Mouse (Mus musculus) midbrain, postnatal 0 days (tissue): ENCODE results near the gene Cx3cr1. TPM values are rescaled to one million over a fixed set of nuclear protein-coding genes. Genes with fewer than 3 reads are reported as not detected.
A peak's percentile ranks its signal among the peaks of the same experiment; 100 is the strongest.

ENCODE experiments used
- ATAC-seq: fragments of 200-750 bp; cut with Nextera tagmentation; 2 replicates; pipeline ENCODE4 v1.8.0; 2017; ENCODE audit warnings: moderate number of reproducible peaks, mild to moderate bottlenecking, moderate TSS enrichment, moderate library complexity; ENCODE audit not compliant: low FRiP score
- DNase-seq: peaks from one replicate; pipeline ENCODE4 v3.0.0-alpha.2; 2015; ENCODE audit warnings: low spot score
- H3K27ac ChIP-seq: fragments of 300-500 bp; sonication (generic); 2 replicates; pipeline ENCODE4 v1.5.1; 2014; ENCODE audit warnings: low read depth, mild to moderate bottlenecking, low read length, mixed read lengths
- H3K27me3 ChIP-seq: fragments of 300-500 bp; sonication (generic); 2 replicates; pipeline ENCODE4 v1.6.1; 2014; ENCODE audit warnings: low read length, control low read depth, mixed read lengths; ENCODE audit not compliant: insufficient read depth
- H3K36me3 ChIP-seq: fragments of 300-500 bp; sonication (generic); 2 replicates; pipeline ENCODE4 v1.6.1; 2014; ENCODE audit warnings: low read length, control low read depth, mixed read lengths; ENCODE audit not compliant: insufficient read depth
- H3K4me1 ChIP-seq: fragments of 300-500 bp; sonication (generic); 2 replicates; pipeline ENCODE4 v1.6.1; 2014; ENCODE audit warnings: mild to moderate bottlenecking, control low read depth, antibody characterized with exemption, low read length, mixed read lengths; ENCODE audit not compliant: insufficient read depth
- H3K4me2 ChIP-seq: fragments of 300-500 bp; sonication (generic); 2 replicates; pipeline ENCODE4 v1.6.1; 2014; ENCODE audit warnings: low read depth, mild to moderate bottlenecking, low read length, mixed read lengths; ENCODE audit not compliant: poor library complexity, severe bottlenecking
- H3K4me3 ChIP-seq: fragments of 300-500 bp; sonication (generic); 2 replicates; pipeline ENCODE4 v1.5.1; 2014; ENCODE audit warnings: low read depth, mild to moderate bottlenecking, low read length, moderate library complexity
- H3K9ac ChIP-seq: fragments of 300-500 bp; sonication (generic); replicated peaks from 2 replicates; pipeline ENCODE4 v1.6.1; 2014; ENCODE audit warnings: mild to moderate bottlenecking, low read length, moderate library complexity, mixed read lengths; ENCODE audit not compliant: poor library complexity, severe bottlenecking
- H3K9me3 ChIP-seq: fragments of 300-500 bp; sonication (generic); 2 replicates; pipeline ENCODE4 v1.6.1; 2016; ENCODE audit warnings: low read length, control low read depth
- CTCF ChIP-seq: IDR thresholded peaks from 2 replicates; pipeline ENCODE4 v1.5.1; 2016; ENCODE audit warnings: antibody characterized with exemption, mild to moderate bottlenecking
- WGBS: fragments of 180-500 bp; shearing (Covaris S2); extraction: QIAGEN DNeasy Blood & Tissue Kit; methylation state at CpG from one replicate; pipeline ENCODE4 v1.1.7; 2014; 5-methylcytosine and 5-hydroxymethylcytosine counted together
- polyA plus RNA-seq: library from polyadenylated mRNA; unstranded; fragments of >200 nt; fragmentation: Nextera tagmentation; extraction: Ambion mirVana; gene quantifications from 2 replicates; pipeline ENCODE4 v1.2.1, GENCODE M21; 2015
- total RNA-seq: library from RNA; depleted of rRNA; stranded (reverse); fragments of >200 nt; gene quantifications from 2 replicates; pipeline ENCODE4 v1.2.3, GENCODE M21; 2014

Gene Cx3cr1
- total and polyA plus RNA-seq, 2 experiments from 2014 or later, result 9.0 to 19.3 TPM

- ATAC-seq (no peak), DNase-seq (no peak)
- 93% methylated on average over 2 of the region's 2 CpGs for WGBS
- Histone ChIP-seq H3K36me3 (peaks cover 6% of the 10 kb centered on the region; the same call in 1 of the 2 replicates), H3K4me2 (no peak overlapping the region), H3K9me3 (no peaks in the 10 kb centered on the region), H3K27ac (no peak overlapping the region), H3K4me1 (peaks cover 9% of the 10 kb centered on the region; the same call in 1 of the 2 replicates), H3K27me3 (no peaks in the 10 kb centered on the region), H3K9ac (no peak overlapping the region), H3K4me3 (no peak overlapping the region)
- no peak for TF ChIP-seq CTCF
Observed at GRCm38 (mm10) chr9:119899446-119899845, 170.2 kb downstream of the Cx3cr1 start.

- peak; percentile 6 for DNase-seq
- Histone ChIP-seq H3K4me2 (peak overlapping the region; percentile 86), H3K4me3 (peak overlapping the region; percentile 97), H3K9ac (peak overlapping the region; percentile 84), H3K36me3 (no peaks in the 10 kb centered on the region), H3K27ac (peak overlapping the region; percentile 73), H3K27me3 (no peaks in the 10 kb centered on the region), H3K9me3 (no peaks in the 10 kb centered on the region), H3K4me1 (peaks cover 9% of the 10 kb centered on the region; the same call in 1 of the 2 replicates)
- peak; percentile 39; the same call in 1 of the 2 replicates for ATAC-seq
- TF ChIP-seq CTCF, result no peak
- WGBS, result 4% methylated on average over 28 of the region's 71 CpGs
Observed at GRCm38 (mm10) chr9:119895040-119895721, 174.5 kb downstream of the Cx3cr1 start.

DNA sequence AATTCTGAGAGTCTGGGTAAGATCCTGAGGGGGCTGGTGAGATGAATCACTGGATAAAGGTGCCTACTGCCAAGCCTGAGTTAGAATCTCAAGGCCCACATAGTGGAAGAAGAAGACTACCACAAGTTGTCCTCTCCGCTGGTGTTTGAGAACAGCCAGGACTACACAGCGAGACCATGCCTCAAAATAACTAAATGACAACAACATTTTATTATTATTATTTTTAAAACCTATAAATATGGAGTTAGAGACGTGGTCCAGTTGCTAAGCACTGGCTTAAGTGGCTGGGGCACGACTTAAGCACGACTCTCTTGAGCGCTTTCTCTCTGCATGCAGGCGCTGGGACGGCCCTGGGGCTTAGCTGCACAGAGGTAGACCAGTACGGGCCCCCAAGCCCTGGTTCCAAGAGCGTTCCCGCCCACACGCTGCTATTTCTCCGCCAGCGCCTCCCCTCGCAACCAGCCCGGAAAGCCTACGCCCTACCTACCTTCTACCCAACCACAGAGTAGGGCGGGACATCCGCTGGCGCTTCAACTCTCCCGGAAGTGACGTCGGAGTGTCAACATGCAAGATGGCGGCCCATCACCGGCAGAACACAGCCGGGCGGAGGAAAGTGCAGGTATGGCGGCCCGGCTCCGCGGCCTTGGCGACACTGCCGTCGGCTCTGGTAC is 175.2 kb downstream of the Cx3cr1 start, which contains the start of gene Wdr48:
Gene Wdr48 (plus strand): TSS at position 540 of the 671 bp plus-strand sequence.
- Histone ChIP-seq H3K36me3 (no peaks in the 10 kb centered on the region), H3K4me2 (peak within 1 kb of the TSS; percentile 86), H3K27ac (peak within 1 kb of the TSS; percentile 73), H3K9me3 (no peaks in the 10 kb centered on the region), H3K9ac (peak within 1 kb of the TSS; percentile 84), H3K4me1 (peaks cover 9% of the 10 kb centered on the region; the same call in 1 of the 2 replicates), H3K27me3 (no peaks in the 10 kb centered on the region), H3K4me3 (peak within 1 kb of the TSS; percentile 97)
- WGBS, result 4% methylated on average over 33 of the region's 34 CpGs
- DNase-seq (peak; percentile 99), ATAC-seq (peak; percentile 98)
- TF ChIP-seq CTCF, result no peak

- ATAC-seq, result no peak
- DNase-seq, result no peak
Observed at GRCm38 (mm10) chr9:119893881-119894280, 175.8 kb downstream of the Cx3cr1 start.

DNA sequence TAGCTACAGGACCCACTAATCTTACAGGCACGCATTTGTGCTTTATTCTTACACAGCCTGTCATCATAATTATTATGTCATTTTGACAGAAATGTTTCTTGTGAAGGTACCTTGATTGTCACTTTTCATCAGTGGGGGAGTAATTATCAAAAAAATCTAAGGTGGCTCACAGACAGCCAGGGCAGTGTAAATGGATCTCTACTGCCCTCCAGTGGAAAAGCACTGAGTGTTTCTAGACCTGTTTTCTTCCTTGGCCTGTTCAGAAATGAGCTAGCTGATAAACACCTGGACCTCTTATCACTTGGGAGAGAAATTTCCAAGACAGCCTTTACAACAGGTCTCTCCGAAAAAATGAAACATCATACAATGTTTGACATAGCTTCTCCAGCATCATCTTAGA is 179.0 kb downstream of the Cx3cr1 start:
- DNase-seq (peak; percentile 77), ATAC-seq (no peak)
- H3K4me1 ChIP-seq, result peaks cover 3% of the 10 kb centered on the region; the same call in 1 of the 2 replicates
- no peaks in the 10 kb centered on the region for H3K9me3 ChIP-seq
- H3K4me2 ChIP-seq, result no peak overlapping the region
- TF ChIP-seq CTCF, result peak; percentile 87
- H3K36me3 ChIP-seq, result no peaks in the 10 kb centered on the region
- no peak overlapping the region for H3K27ac ChIP-seq
- no peaks in the 10 kb centered on the region for H3K27me3 ChIP-seq
- H3K9ac ChIP-seq, result no peak overlapping the region
- H3K4me3 ChIP-seq, result no peak overlapping the region
- 43% methylated on average over 2 of the region's 2 CpGs for WGBS

More at GRCm38 (mm10) chr9:119893881-119894280, 175.8 kb downstream of the Cx3cr1 start:
- Histone ChIP-seq H3K36me3 (no peaks in the 10 kb centered on the region), H3K27ac (no peak overlapping the region), H3K9me3 (no peaks in the 10 kb centered on the region), H3K27me3 (no peaks in the 10 kb centered on the region), H3K4me2 (peak overlapping the region; percentile 86), H3K9ac (0 out of 2 replicates have a peak overlapping the region, but pooled peaks have one; percentile 84), H3K4me1 (peaks cover 9% of the 10 kb centered on the region; the same call in 1 of the 2 replicates), H3K4me3 (peak overlapping the region; percentile 97; the same call in 1 of the 2 replicates)
- no peak for TF ChIP-seq CTCF
- WGBS, result 89% methylated on average over 5 of the region's 5 CpGs

DNA sequence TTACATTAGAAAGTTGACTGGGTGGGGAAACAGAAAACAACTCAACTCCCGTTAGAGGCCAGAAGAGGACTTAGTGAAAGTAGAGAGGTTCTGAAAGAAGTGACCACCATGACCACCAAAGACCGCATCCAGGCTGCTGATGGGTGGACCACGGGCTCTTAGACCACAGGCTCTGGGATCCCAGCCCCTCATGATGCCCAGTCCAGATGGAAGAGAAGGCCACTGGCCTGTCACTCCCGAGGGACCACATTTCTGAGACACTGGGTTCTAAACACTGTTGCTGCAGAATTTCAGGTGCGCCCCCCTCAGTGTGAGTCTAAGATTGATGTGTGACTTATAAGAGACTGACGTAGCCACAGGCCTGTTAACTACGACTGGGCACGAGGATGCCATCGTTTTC is 180.2 kb downstream of the Cx3cr1 start:
- no peak for TF ChIP-seq CTCF
- Histone ChIP-seq H3K9me3 (no peaks in the 10 kb centered on the region), H3K36me3 (no peaks in the 10 kb centered on the region), H3K4me2 (no peak overlapping the region), H3K4me3 (no peak overlapping the region), H3K27me3 (no peaks in the 10 kb centered on the region), H3K4me1 (no peaks in the 10 kb centered on the region), H3K27ac (no peak overlapping the region), H3K9ac (no peak overlapping the region)
- 73% methylated on average over 9 of the region's 9 CpGs for WGBS
- no peak for ATAC-seq
- DNase-seq, result no peak
